Mouse (Mus musculus) limb, embryonic 15.5 days (tissue): ENCODE measurements around the gene Mrps34. TPM values are rescaled to one million over a fixed set of nuclear protein-coding genes. Genes with fewer than 3 reads are reported as not detected.

ENCODE experiments used
- polyA plus RNA-seq: library from polyadenylated mRNA; unstranded; fragments of >200 nt; fragmentation: Nextera tagmentation; extraction: Ambion mirVana; gene quantifications from 2 replicates; pipeline ENCODE4 v1.2.1, GENCODE M21; 2015

Mrps34 gene
- polyA plus RNA-seq, 1 experiment from 2014 or later: 81.9 TPM

Other genes with a start within 250 kb of the Mrps34 start
- gene Slc9a3r2, start 244.8 kb upstream of the Mrps34 start, polyA plus RNA-seq: 56.5 and 57.7 TPM in 2 replicates
- gene Npw, start 236.7 kb upstream of the Mrps34 start, polyA plus RNA-seq: not detected in 2 replicates
- 21.4 and 22.1 TPM in 2 replicates for gene Zfp598, start 225.4 kb upstream of the Mrps34 start, polyA plus RNA-seq
- 3.0 and 3.2 TPM in 2 replicates for gene Syngr3, start 205.2 kb upstream of the Mrps34 start, polyA plus RNA-seq
- 32.8 and 33.8 TPM in 2 replicates for gene Gfer, start 199.0 kb upstream of the Mrps34 start, polyA plus RNA-seq
- 1.8 and 2.9 TPM in 2 replicates for gene Noxo1, start 198.9 kb upstream of the Mrps34 start, polyA plus RNA-seq
- gene Tbl3, start 187.5 kb upstream of the Mrps34 start, polyA plus RNA-seq: 57.3 and 59.0 TPM in 2 replicates
- gene Rnf151, start 177.1 kb upstream of the Mrps34 start, polyA plus RNA-seq: 0.29 TPM in 1 of 2 replicates, not detected in the other
- gene Rps2, start 177.0 kb upstream of the Mrps34 start, polyA plus RNA-seq: 1,428 and 1,497 TPM in 2 replicates
- gene Ndufb10, start 170.6 kb upstream of the Mrps34 start, polyA plus RNA-seq: 208 and 226 TPM in 2 replicates
- gene Rpl3l, start 167.3 kb upstream of the Mrps34 start, polyA plus RNA-seq: 0.30 TPM in 1 of 2 replicates, not detected in the other
- gene Msrb1, start 158.5 kb upstream of the Mrps34 start, polyA plus RNA-seq: 25.9 and 26.8 TPM in 2 replicates
- gene Hs3st6, start 142.1 kb upstream of the Mrps34 start, polyA plus RNA-seq: 5.2 and 5.7 TPM in 2 replicates
- not detected in 2 replicates for gene Meiob, start 90.8 kb upstream of the Mrps34 start, polyA plus RNA-seq
- 37.7 and 43.3 TPM in 2 replicates for gene Hagh, start 55.0 kb upstream of the Mrps34 start, polyA plus RNA-seq
- gene Fahd1, start 44.8 kb upstream of the Mrps34 start, polyA plus RNA-seq: 19.0 and 19.6 TPM in 2 replicates
- 0.29 and 0.58 TPM in 2 replicates for gene Igfals, start 29.1 kb upstream of the Mrps34 start, polyA plus RNA-seq
- 47.7 and 49.6 TPM in 2 replicates for gene Nubp2, start 8.8 kb upstream of the Mrps34 start, polyA plus RNA-seq
- gene Spsb3, start 8.5 kb upstream of the Mrps34 start, polyA plus RNA-seq: 41.7 and 43.7 TPM in 2 replicates
- 27.4 and 29.9 TPM in 2 replicates for gene Eme2, start within 50 bp of the Mrps34 start, polyA plus RNA-seq
- gene Nme3, start 1.4 kb downstream of the Mrps34 start, polyA plus RNA-seq: 31.9 and 36.0 TPM in 2 replicates
- 29.5 and 30.6 TPM in 2 replicates for gene Mapk8ip3, start 41.9 kb downstream of the Mrps34 start, polyA plus RNA-seq
- 165 and 170 TPM in 2 replicates for gene Jpt2, start 65.6 kb downstream of the Mrps34 start, polyA plus RNA-seq
- gene Cramp1l, start 120.7 kb downstream of the Mrps34 start, polyA plus RNA-seq: 6.0 and 6.2 TPM in 2 replicates
- gene Ift140, start 121.0 kb downstream of the Mrps34 start, polyA plus RNA-seq: 14.9 and 17.0 TPM in 2 replicates
- 22.3 and 25.3 TPM in 2 replicates for gene Tmem204, start 188.5 kb downstream of the Mrps34 start, polyA plus RNA-seq
- gene Telo2, start 220.9 kb downstream of the Mrps34 start, polyA plus RNA-seq: 39.1 and 41.6 TPM in 2 replicates
- gene Ptx4, start 225.6 kb downstream of the Mrps34 start, polyA plus RNA-seq: 6.1 and 6.6 TPM in 2 replicates
- gene Clcn7, start 238.3 kb downstream of the Mrps34 start, polyA plus RNA-seq: 25.2 and 26.4 TPM in 2 replicates